Mouse (Mus musculus) small intestine, adult 2 months (tissue): ENCODE results near the gene Socs1.

Experiments
- CTCF ChIP-seq: fragments of 200-500 bp; IDR thresholded peaks from 2 replicates; pipeline ENCODE4 v1.5.1; 2012; ENCODE audit warnings: low read depth, mild to moderate bottlenecking, control low read depth, inconsistent platforms, low read length, moderate library complexity, mixed read lengths; ENCODE audit not compliant: insufficient replicate concordance, insufficient read length; ENCODE audit errors: extremely low read depth
- POLR2A ChIP-seq: fragments of 200-500 bp; IDR thresholded peaks from 2 replicates; pipeline ENCODE4 v1.6.1; 2012; ENCODE audit warnings: low read depth, mild to moderate bottlenecking, control low read depth, inconsistent platforms, low read length, moderate library complexity

DNA sequence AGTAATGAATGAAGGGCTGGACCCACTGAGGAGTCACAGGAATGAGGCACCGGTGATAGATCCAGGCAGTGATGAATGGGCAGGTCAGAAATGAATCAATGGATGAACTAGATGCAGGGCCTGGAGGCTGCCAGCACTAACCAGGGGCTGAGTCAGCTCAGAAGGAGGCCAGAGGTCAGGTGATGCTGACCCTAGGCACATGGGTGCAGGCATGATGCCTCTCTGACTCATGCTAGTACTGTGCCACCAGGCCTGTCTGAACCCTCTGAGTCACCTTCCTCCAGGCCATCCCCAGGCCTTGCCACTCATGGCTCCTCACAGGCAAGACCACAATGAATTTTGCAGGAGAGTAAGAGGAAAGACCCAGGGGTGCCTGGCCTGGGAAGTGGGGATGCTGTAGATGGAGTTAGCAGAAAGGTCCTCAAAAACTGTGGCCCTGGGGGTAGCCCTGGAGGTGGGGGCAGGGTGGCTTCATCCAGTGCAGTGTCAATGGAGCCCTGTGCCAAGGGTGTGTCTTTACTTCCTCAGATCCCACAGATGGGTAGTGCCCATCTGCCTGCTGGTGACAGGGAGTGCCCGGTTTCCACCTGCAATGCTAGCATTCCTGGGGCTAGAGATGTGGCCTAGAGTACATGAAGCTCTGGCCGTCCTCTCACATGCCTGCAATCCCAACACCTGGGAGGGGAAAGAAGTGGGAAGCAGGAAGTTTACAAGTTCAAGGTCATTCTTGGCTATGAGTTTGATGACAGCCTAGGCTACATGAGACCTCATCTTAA is 30.6 kb downstream of the Socs1 start:
- TF ChIP-seq CTCF, result no peak
- TF ChIP-seq POLR2A, result no peak; the same call in 1 of the 2 replicates
